Mouse (Mus musculus): Measurements from ENCODE around the gene Tbc1d8. TPM values are rescaled to one million over a fixed set of nuclear protein-coding genes. Genes with fewer than 3 reads are reported as not detected.

The Tbc1d8 gene
- polyA plus RNA-seq, 1 experiment from 2014 or later: 7.8 TPM

- H3K9me3 ChIP-seq: no peaks in the 10 kb centered on the region
- no peak for ATAC-seq (ENCODE audit: low FRiP score, low read depth)
- no peak overlapping the region for H3K27ac ChIP-seq (replicated peaks)
- H3K36me3 ChIP-seq: no peaks in the 10 kb centered on the region
- H3K4me2 ChIP-seq (replicated peaks): no peak overlapping the region
- H3K4me3 ChIP-seq: no peak overlapping the region
- 0 out of 2 replicates have a peak, but pooled peaks cover 2% of the 10 kb centered on the region for H3K4me1 ChIP-seq
- no peak overlapping the region for H3K9ac ChIP-seq (replicated peaks)
- no peaks in the 10 kb centered on the region for H3K27me3 ChIP-seq
Measured at GRCm38 (mm10) chr1:39438629-39439028, 39.9 kb downstream of the Tbc1d8 start.

- 85% methylated on average over 6 of the region's 6 CpGs for WGBS
Measured at GRCm38 (mm10) chr1:39434264-39434663, 44.3 kb downstream of the Tbc1d8 start.

GRCm38 (mm10) chr1:39430020-39430419, 48.5 kb downstream of the Tbc1d8 start:
- H3K27me3 ChIP-seq: no peaks in the 10 kb centered on the region
- ATAC-seq (ENCODE audit: low FRiP score, low read depth): no peak
- no peak overlapping the region for H3K9ac ChIP-seq (replicated peaks)
- 78% methylated on average over 9 of the region's 9 CpGs for WGBS
- no peaks in the 10 kb centered on the region for H3K36me3 ChIP-seq
- no peak overlapping the region for H3K27ac ChIP-seq (replicated peaks)
- H3K4me1 ChIP-seq: no peaks in the 10 kb centered on the region
- H3K9me3 ChIP-seq: no peaks in the 10 kb centered on the region
- no peak overlapping the region for H3K4me3 ChIP-seq
- no peak overlapping the region for H3K4me2 ChIP-seq (replicated peaks)

More at GRCm38 (mm10) chr1:39434264-39434663, 44.3 kb downstream of the Tbc1d8 start:
- no peaks in the 10 kb centered on the region for H3K27me3 ChIP-seq
- H3K9me3 ChIP-seq: no peaks in the 10 kb centered on the region
- no peak for ATAC-seq (ENCODE audit: low FRiP score, low read depth)
- no peaks in the 10 kb centered on the region for H3K36me3 ChIP-seq
- no peaks in the 10 kb centered on the region for H3K4me1 ChIP-seq
- no peak overlapping the region for H3K27ac ChIP-seq (replicated peaks)
- H3K9ac ChIP-seq (replicated peaks): no peak overlapping the region
- H3K4me3 ChIP-seq: no peak overlapping the region
- no peak overlapping the region for H3K4me2 ChIP-seq (replicated peaks)

GRCm38 (mm10) chr1:39429015-39429414, 49.5 kb downstream of the Tbc1d8 start:
- no peaks in the 10 kb centered on the region for H3K27me3 ChIP-seq
- no peak overlapping the region for H3K9ac ChIP-seq (replicated peaks)
- H3K4me3 ChIP-seq: no peak overlapping the region
- ATAC-seq (ENCODE audit: low FRiP score, low read depth): no peak
- no peak overlapping the region for H3K27ac ChIP-seq (replicated peaks)
- no peaks in the 10 kb centered on the region for H3K36me3 ChIP-seq
- no peak overlapping the region for H3K4me2 ChIP-seq (replicated peaks)
- WGBS: 87% methylated on average over 5 of the region's 5 CpGs
- H3K9me3 ChIP-seq: no peaks in the 10 kb centered on the region
- no peaks in the 10 kb centered on the region for H3K4me1 ChIP-seq

- 88% methylated on average over 4 of the region's 4 CpGs for WGBS
- no peaks in the 10 kb centered on the region for H3K36me3 ChIP-seq
- H3K4me1 ChIP-seq: no peaks in the 10 kb centered on the region
- no peak overlapping the region for H3K27ac ChIP-seq (replicated peaks)
- no peaks in the 10 kb centered on the region for H3K27me3 ChIP-seq
- H3K9ac ChIP-seq (replicated peaks): no peak overlapping the region
- H3K4me3 ChIP-seq: no peak overlapping the region
- no peaks in the 10 kb centered on the region for H3K9me3 ChIP-seq
- H3K4me2 ChIP-seq (replicated peaks): no peak overlapping the region
- ATAC-seq (ENCODE audit: low FRiP score, low read depth): no peak
Measured at GRCm38 (mm10) chr1:39428280-39428679, 50.3 kb downstream of the Tbc1d8 start.

- no peak for ATAC-seq (ENCODE audit: low FRiP score, low read depth)
- WGBS: 91% methylated on average over 9 of the region's 9 CpGs
Measured at GRCm38 (mm10) chr1:39425497-39425896, 53.1 kb downstream of the Tbc1d8 start.

GRCm38 (mm10) chr1:39420987-39421386, 57.6 kb downstream of the Tbc1d8 start:
- Histone ChIP-seq H3K4me2 (replicated peaks) (no peak overlapping the region), H3K27ac (replicated peaks) (no peak overlapping the region), H3K27me3 (no peaks in the 10 kb centered on the region), H3K4me3 (no peak overlapping the region), H3K9me3 (no peaks in the 10 kb centered on the region), H3K9ac (replicated peaks) (no peak overlapping the region), H3K36me3 (no peaks in the 10 kb centered on the region), H3K4me1 (peaks cover 4% of the 10 kb centered on the region; the same call in 1 of the 2 replicates)
- ATAC-seq (ENCODE audit: low FRiP score, low read depth): no peak
- WGBS: 95% methylated on average over 6 of the region's 6 CpGs

More at GRCm38 (mm10) chr1:39425497-39425896, 53.1 kb downstream of the Tbc1d8 start:
- Histone ChIP-seq H3K36me3 (no peaks in the 10 kb centered on the region), H3K4me1 (no peaks in the 10 kb centered on the region), H3K9me3 (no peaks in the 10 kb centered on the region), H3K27ac (replicated peaks) (no peak overlapping the region), H3K9ac (replicated peaks) (no peak overlapping the region), H3K4me2 (replicated peaks) (no peak overlapping the region), H3K27me3 (no peaks in the 10 kb centered on the region), H3K4me3 (no peak overlapping the region)

- Histone ChIP-seq H3K4me3 (no peak overlapping the region), H3K9me3 (no peaks in the 10 kb centered on the region), H3K27me3 (no peaks in the 10 kb centered on the region), H3K4me1 (peaks cover 4% of the 10 kb centered on the region; the same call in 1 of the 2 replicates), H3K9ac (replicated peaks) (no peak overlapping the region), H3K4me2 (replicated peaks) (no peak overlapping the region), H3K27ac (replicated peaks) (no peak overlapping the region), H3K36me3 (no peaks in the 10 kb centered on the region)
- no peak for ATAC-seq (ENCODE audit: low FRiP score, low read depth)
- WGBS: 82% methylated on average over 9 of the region's 9 CpGs
Measured at GRCm38 (mm10) chr1:39418852-39419251, 59.7 kb downstream of the Tbc1d8 start.

GRCm38 (mm10) chr1:39417817-39418216, 60.7 kb downstream of the Tbc1d8 start:
- Histone ChIP-seq H3K27me3 (no peaks in the 10 kb centered on the region), H3K4me3 (no peak overlapping the region)
- no peak for ATAC-seq (ENCODE audit: low FRiP score, low read depth)

GRCm38 (mm10) chr1:39410085-39410821, 68.3 kb downstream of the Tbc1d8 start:
- WGBS: 88% methylated on average over 19 of the region's 19 CpGs

More at GRCm38 (mm10) chr1:39417817-39418216, 60.7 kb downstream of the Tbc1d8 start:
- H3K36me3 ChIP-seq: no peaks in the 10 kb centered on the region
- H3K27ac ChIP-seq (replicated peaks): no peak overlapping the region
- H3K9me3 ChIP-seq: no peaks in the 10 kb centered on the region
- H3K9ac ChIP-seq (replicated peaks): no peak overlapping the region
- H3K4me1 ChIP-seq: peaks cover 4% of the 10 kb centered on the region; the same call in 1 of the 2 replicates
- 51% methylated on average over 12 of the region's 12 CpGs for WGBS
- no peak overlapping the region for H3K4me2 ChIP-seq (replicated peaks)

GRCm38 (mm10) chr1:39408668-39409067, 69.9 kb downstream of the Tbc1d8 start:
- no peak overlapping the region for H3K27ac ChIP-seq (replicated peaks)
- no peak overlapping the region for H3K9ac ChIP-seq (replicated peaks)
- no peaks in the 10 kb centered on the region for H3K27me3 ChIP-seq
- H3K9me3 ChIP-seq: no peaks in the 10 kb centered on the region
- no peaks in the 10 kb centered on the region for H3K4me1 ChIP-seq
- WGBS: 74% methylated on average over 7 of the region's 7 CpGs
- no peak overlapping the region for H3K4me3 ChIP-seq
- ATAC-seq (ENCODE audit: low FRiP score, low read depth): no peak
- H3K36me3 ChIP-seq: no peaks in the 10 kb centered on the region
- no peak overlapping the region for H3K4me2 ChIP-seq (replicated peaks)

More at GRCm38 (mm10) chr1:39410085-39410821, 68.3 kb downstream of the Tbc1d8 start:
- H3K9ac ChIP-seq (replicated peaks): no peak overlapping the region
- no peak overlapping the region for H3K4me2 ChIP-seq (replicated peaks)
- H3K27me3 ChIP-seq: no peaks in the 10 kb centered on the region
- ATAC-seq (ENCODE audit: low FRiP score, low read depth): no peak
- H3K9me3 ChIP-seq: no peaks in the 10 kb centered on the region
- no peak overlapping the region for H3K4me3 ChIP-seq
- H3K27ac ChIP-seq (replicated peaks): no peak overlapping the region
- H3K36me3 ChIP-seq: no peaks in the 10 kb centered on the region
- no peaks in the 10 kb centered on the region for H3K4me1 ChIP-seq

- H3K27ac ChIP-seq (replicated peaks): no peak overlapping the region
- 90% methylated on average over 6 of the region's 6 CpGs for WGBS
- no peaks in the 10 kb centered on the region for H3K4me1 ChIP-seq
- H3K4me3 ChIP-seq: no peak overlapping the region
- ATAC-seq (ENCODE audit: low FRiP score, low read depth): no peak
- no peaks in the 10 kb centered on the region for H3K9me3 ChIP-seq
- no peak overlapping the region for H3K4me2 ChIP-seq (replicated peaks)
- H3K36me3 ChIP-seq: no peaks in the 10 kb centered on the region
- no peak overlapping the region for H3K9ac ChIP-seq (replicated peaks)
- no peaks in the 10 kb centered on the region for H3K27me3 ChIP-seq
Measured at GRCm38 (mm10) chr1:39408123-39408522, 70.4 kb downstream of the Tbc1d8 start.

Data from midbrain, embryonic 12.5 days (tissue).